Mouse (Mus musculus): ENCODE data around the gene Fuk. TPM values are rescaled to one million over a fixed set of nuclear protein-coding genes. Genes with fewer than 3 reads are reported as not detected.

Gene Fuk
- polyA plus RNA-seq, 1 experiment from 2014 or later = 5.1 TPM

DNA sequence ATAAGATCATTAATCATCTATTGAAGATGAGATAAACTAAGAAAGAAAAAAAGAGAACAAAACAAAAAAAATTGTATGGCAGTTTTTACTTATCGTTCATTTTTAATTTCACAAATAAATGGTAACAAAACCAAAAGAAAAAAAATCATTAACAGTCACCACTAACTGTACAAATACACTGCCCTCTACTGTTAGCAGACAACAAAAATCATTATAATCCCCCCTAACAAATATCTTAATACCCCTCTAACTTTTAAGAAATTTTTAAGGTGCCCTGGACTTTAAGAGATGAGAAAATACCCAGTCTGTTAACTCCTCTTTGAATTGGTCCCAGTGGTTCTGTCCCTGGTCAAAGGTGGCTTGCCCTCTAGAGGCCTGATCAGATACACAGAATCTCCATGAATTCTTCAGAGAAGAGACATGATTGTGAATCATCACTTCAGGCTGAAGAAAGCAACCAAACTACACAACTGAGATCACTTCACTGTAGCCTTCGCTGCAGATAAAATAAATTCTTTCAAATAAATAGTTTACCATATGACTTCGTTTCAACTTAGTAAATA lies 60.2 kb downstream of the Fuk start:
- 86% methylated on average over 3 of the region's 3 CpGs for WGBS (ENCODE audit: insufficient replicate concordance)
- H3K4me2 ChIP-seq = no peak overlapping the region
- H3K9me3 ChIP-seq (replicated peaks) = no peaks in the 10 kb centered on the region
- no peaks in the 10 kb centered on the region for H3K27me3 ChIP-seq (replicated peaks)
- ATAC-seq = no peak
- peaks cover 34% of the 10 kb centered on the region for H3K4me1 ChIP-seq
- no peak overlapping the region for H3K27ac ChIP-seq
- no peak overlapping the region for H3K4me3 ChIP-seq
- H3K9ac ChIP-seq = no peak overlapping the region
- H3K36me3 ChIP-seq = peaks cover 78% of the 10 kb centered on the region

Other genes with a start within 250 kb of the Fuk start
- gene Mtss1l, start 181.0 kb downstream of the Fuk start, polyA plus RNA-seq (2016; fragmentation: Nextera tagmentation; extraction: Ambion mirVana) = 3.7 and 3.9 TPM in 2 replicates
- gene Il34, start 96.6 kb downstream of the Fuk start, polyA plus RNA-seq (2016; fragmentation: Nextera tagmentation; extraction: Ambion mirVana) = not detected in 2 replicates
- gene Cog4, start 55.9 kb downstream of the Fuk start, polyA plus RNA-seq (2016; fragmentation: Nextera tagmentation; extraction: Ambion mirVana) = 43.1 and 45.1 TPM in 2 replicates
- 127 TPM in 2 replicates for gene Sf3b3, start 55.7 kb downstream of the Fuk start, polyA plus RNA-seq (2016; fragmentation: Nextera tagmentation; extraction: Ambion mirVana)
- 36.7 and 40.3 TPM in 2 replicates for gene St3gal2, start 17.4 kb upstream of the Fuk start, polyA plus RNA-seq (2016; fragmentation: Nextera tagmentation; extraction: Ambion mirVana)
- gene Ddx19a, start 95.3 kb upstream of the Fuk start, polyA plus RNA-seq (2016; fragmentation: Nextera tagmentation; extraction: Ambion mirVana) = 15.3 TPM in 2 replicates
- 4.5 and 4.9 TPM in 2 replicates for gene Ddx19b, start 129.3 kb upstream of the Fuk start, polyA plus RNA-seq (2016; fragmentation: Nextera tagmentation; extraction: Ambion mirVana)
- 82.8 and 84.2 TPM in 2 replicates for gene Aars, start 130.7 kb upstream of the Fuk start, polyA plus RNA-seq (2016; fragmentation: Nextera tagmentation; extraction: Ambion mirVana)
- gene Exosc6, start 153.9 kb upstream of the Fuk start, polyA plus RNA-seq (2016; fragmentation: Nextera tagmentation; extraction: Ambion mirVana) = 23.2 and 25.6 TPM in 2 replicates
- gene Clec18a, start 189.9 kb upstream of the Fuk start, polyA plus RNA-seq (2016; fragmentation: Nextera tagmentation; extraction: Ambion mirVana) = not detected in 2 replicates
- 5.1 and 5.5 TPM in 2 replicates for gene Pdpr, start 192.1 kb upstream of the Fuk start, polyA plus RNA-seq (2016; fragmentation: Nextera tagmentation; extraction: Ambion mirVana)